Mouse (Mus musculus) CH12.LX (cell line): Measurements from ENCODE around the gene Ccdc127.

Experiments
- CTCF ChIP-seq, 2 experiments: IDR thresholded peaks in 1 of 2; conservative IDR thresholded peaks in 1 of 2; 2 replicates each; pipeline ENCODE4 v1.5.1; 2011 to 2012; ENCODE audit warnings: low read depth in 2 of 2, low read length in 2 of 2, improper control_type of control experiment in 1 of 2, inconsistent platforms in 1 of 2, mild to moderate bottlenecking in 1 of 2, moderate library complexity in 1 of 2
- EP300 ChIP-seq: IDR thresholded peaks from 2 replicates; pipeline ENCODE4 v1.6.1; 2011; ENCODE audit warnings: low read length, improper control_type of control experiment
- HCFC1 ChIP-seq: IDR thresholded peaks from 2 replicates; pipeline ENCODE4 v1.6.1; 2012; ENCODE audit warnings: low read depth, mild to moderate bottlenecking, inconsistent platforms, low read length, improper control_type of control experiment
- IRF4 ChIP-seq: IDR thresholded peaks from 2 replicates; pipeline ENCODE4 v1.6.1; 2014; ENCODE audit warnings: low read depth, mild to moderate bottlenecking, inconsistent platforms, low read length, improper control_type of control experiment
- NRF1 ChIP-seq: IDR thresholded peaks from 2 replicates; pipeline ENCODE4 v1.6.1; 2014; ENCODE audit warnings: low read depth, mild to moderate bottlenecking, inconsistent platforms, low read length, improper control_type of control experiment, moderate library complexity
- POLR2A ChIP-seq: IDR thresholded peaks from 2 replicates; pipeline ENCODE4 v1.6.1; 2011; ENCODE audit warnings: low read depth, mild to moderate bottlenecking, improper control_type of control experiment, low read length
- RAD21 ChIP-seq: IDR thresholded peaks from 2 replicates; pipeline ENCODE4 v1.6.1; 2011; ENCODE audit warnings: low read depth, mild to moderate bottlenecking, low read length, improper control_type of control experiment, moderate library complexity
- TCF12 ChIP-seq: IDR thresholded peaks from 2 replicates; pipeline ENCODE4 v1.6.1; 2014; ENCODE audit warnings: low read depth, mild to moderate bottlenecking, inconsistent platforms, low read length, improper control_type of control experiment

DNA sequence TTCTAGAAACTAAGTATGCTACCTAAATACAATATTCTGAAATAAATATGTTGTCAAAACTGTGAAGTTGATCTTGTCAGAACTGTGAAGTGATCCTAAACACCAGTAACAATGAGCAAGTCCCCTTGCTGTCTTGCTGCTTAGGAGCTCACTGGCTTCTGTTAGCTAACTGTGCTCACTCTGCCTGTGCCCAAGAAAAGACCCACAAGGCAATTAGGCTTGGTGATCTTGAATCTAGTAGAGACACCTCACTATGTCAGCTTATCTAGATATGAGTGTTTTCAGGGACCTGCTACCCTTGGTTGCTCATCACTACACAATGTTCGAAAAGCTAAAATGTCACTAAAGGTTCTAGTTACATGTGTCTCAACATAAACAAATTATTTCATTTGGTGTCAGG, 44.3 kb upstream of the Ccdc127 start:
- TF ChIP-seq NRF1 = no peak
- no peak for TF ChIP-seq IRF4
- no peak for TF ChIP-seq TCF12
- TF ChIP-seq CTCF (conservative IDR thresholded peaks at IDR 0.05 in 1 of 2, IDR thresholded peaks at IDR 0.05 in 1 of 2; ENCODE audit: low read depth in 2 of 2, low read length in 2 of 2) = no peak
- TF ChIP-seq POLR2A = no peak
- TF ChIP-seq HCFC1 = no peak
- no peak for TF ChIP-seq EP300
- TF ChIP-seq RAD21 = no peak
